Mouse (Mus musculus) mouse embryonic stem cell (cell line): ENCODE data around the gene Adam17.

Experiments used
- in situ Hi-C, 2 experiments: fragments of 300-500 bp; cut with MboI; formaldehyde crosslinking; loops; 1 replicate in 1 of 2; 3 replicates in 1 of 2; pipeline ENCODE4 v1.14.3; 2019 to 2020; ENCODE audit warnings: low sequenced_read_pairs in 2 of 2, low pct_unique_long_range_greater_than_20kb in 1 of 2, mixed read lengths in 1 of 2; ENCODE audit not compliant: unreplicated experiment in 1 of 2

The Adam17 gene

DNA sequence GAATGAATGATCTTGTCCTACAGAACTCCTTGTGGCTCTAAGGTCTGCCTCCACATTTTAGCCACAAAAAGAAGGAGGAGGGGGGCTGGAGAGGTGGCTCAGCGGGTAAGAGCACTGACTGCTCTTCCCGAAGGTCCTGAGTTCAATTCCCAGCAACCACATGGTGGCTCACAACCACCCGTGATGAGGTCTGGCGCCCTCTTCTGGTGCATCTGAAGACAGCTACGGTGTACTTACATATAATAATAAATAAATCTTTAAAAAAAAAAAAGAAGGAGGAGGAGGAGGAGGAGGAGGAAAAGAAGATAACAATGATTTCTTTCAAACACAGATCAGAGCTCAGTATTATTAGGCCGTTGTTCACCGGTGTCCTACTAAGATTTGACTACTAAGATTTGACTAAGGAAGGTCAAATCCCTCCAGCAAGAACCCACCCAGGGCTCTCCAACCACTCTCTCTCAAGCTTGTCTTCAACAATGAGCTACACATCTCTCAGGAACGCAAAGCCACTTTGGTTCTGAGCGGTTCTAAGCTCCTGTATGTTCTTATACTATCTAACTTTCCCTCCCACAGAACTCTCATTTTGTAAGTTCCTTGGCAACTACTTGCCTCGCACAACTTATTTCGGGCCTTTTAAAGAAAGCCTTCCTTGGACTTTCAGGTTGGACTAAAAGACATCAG lies 88.5 kb downstream of the Adam17 start, which contains the start of gene Cpsf3:
TSS of gene Cpsf3 (plus strand) at position 631 of the 681 bp plus-strand sequence.
- in situ Hi-C loops = no loop called here

DNA sequence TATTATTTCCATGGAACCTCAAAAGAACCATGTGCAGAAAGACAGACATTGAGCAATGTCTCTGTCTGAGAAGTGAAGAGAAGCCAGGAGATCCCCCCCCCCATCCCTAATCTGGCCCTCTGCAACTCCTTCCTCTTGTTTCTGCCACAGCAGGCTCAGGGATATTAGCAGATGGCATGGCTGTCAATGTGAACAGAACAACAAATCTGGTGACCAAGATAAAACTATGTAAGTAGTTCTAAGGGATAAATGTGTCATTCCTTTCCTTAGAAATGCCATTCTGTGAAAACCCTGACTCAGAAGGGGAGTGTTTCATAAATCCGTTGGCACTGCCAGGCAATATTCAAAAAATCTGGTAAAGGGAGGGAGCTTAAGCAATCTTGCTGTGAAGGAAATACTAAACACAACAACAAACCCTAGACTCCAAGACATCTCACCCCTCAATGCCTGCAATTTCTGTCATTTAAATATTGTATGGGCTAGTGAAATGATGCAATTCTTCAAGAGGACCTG lies 96.0 kb downstream of the Adam17 start:
- in situ Hi-C loops = no loop called here

DNA sequence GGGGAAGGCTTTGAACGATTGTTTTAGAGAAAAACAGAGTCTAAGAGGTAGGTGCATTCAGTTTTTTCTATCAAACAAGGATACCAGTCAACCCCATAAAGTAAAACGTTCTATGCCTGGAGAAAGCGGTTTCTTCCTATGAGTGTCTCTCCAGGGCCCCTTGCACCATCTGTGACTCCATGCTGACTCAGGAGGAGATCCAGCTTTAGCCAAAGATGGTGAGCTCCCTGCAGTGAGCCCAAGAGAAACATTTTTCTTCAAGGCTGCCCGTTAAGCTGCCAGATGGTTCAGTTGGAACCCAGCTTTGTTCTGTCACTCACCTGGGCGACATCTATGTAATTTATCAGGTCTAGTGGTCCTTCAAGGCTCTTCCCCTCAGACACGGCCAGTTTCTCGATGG lies 99.0 kb downstream of the Adam17 start:
- in situ Hi-C loops = no loop called here
